Mouse (Mus musculus): ENCODE data around the gene Klhdc3. TPM values are rescaled to one million over a fixed set of nuclear protein-coding genes. Genes with fewer than 3 reads are reported as not detected.

Klhdc3 gene
- 61.4 TPM for polyA plus RNA-seq (2021)

DNA sequence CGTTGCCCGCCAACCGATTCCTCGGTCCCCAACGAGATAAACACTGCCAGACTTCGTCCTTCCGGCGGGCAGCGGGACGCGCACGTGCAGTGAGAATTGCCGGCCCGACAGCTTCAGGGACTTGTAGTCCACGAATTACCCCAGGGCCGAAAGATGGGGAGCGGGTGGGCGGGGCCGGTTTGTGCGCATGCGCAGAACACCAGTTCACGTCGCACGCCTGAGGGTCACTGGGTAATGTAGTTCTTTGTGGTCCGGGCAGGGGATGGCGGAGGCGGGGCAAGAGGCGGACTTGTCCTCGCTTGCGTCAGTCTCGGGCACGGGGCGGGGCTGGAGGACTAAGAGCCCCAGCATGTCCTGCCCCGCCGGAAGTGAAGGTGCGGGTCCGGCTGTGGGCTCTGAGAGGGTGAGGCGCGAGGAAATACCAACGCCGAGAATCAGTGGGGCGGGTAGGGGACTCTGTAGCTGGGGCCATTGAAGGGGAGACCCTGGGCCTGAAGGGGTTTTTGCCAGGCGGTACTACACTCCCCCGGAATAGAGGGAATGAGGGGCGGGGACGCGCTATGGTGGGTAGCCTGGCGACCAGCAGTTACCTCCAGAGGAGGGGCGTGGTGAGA is at the start of gene Klhdc3:
Klhdc3 (minus strand) TSS at position 155 of the 614 bp plus-strand sequence.
- ChIA-PET POLR2A (interaction anchor here (1.0 to 1.7 kb wide), 7 partner anchors 9 to 93 kb away, joined by 3 to 11 read pairs (median 3); partner anchors contain the start of genes Cul7, Ppp2r5d and Ptk7), CTCF (interaction anchor here (2.0 kb wide), 1 partner anchor 43 kb away, joined by 4 read pairs; no protein-coding TSS in a partner anchor)
- in situ Hi-C loops (cut with MboI; ENCODE audit: low pct_unique_long_range_greater_than_20kb), result no loop called here
- DNase-seq (ENCODE audit: low read depth, low spot score), result peak; percentile 91
- TF ChIP-seq CTCF (IDR thresholded peaks at IDR 0.05), result no peak
- peak; percentile 91 for ATAC-seq
- H3K27me3 ChIP-seq, result no peaks in the 10 kb centered on the region

DNA sequence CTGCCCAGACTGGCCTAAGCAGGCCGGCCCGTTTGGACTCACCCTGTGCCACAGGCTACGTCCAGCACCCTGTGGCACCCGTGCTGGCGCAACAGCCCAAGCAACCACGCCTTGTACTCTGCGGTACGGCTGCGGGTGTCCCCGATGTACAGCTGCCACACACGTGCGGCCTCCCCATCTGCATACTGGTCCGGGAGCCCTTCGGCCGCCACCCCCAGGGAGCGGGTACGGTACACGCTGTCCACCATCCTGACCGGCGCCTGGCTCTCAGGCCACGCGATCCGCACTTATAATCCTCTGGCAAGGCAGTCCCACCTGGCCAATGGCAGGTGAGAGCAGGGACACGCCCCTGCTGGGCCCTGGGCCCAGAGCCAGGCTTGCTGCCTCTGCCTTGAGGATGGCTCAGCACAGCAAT is 48.2 kb upstream of the Klhdc3 start, which contains the start of gene Gnmt:
Gnmt (minus strand) TSS at position 265 of the 415 bp plus-strand sequence.
- POLR2A ChIA-PET, result no interaction called here
- no peak for DNase-seq (ENCODE audit: low read depth, low spot score)
- in situ Hi-C loops (cut with MboI; ENCODE audit: low pct_unique_long_range_greater_than_20kb), result no loop called here

DNA sequence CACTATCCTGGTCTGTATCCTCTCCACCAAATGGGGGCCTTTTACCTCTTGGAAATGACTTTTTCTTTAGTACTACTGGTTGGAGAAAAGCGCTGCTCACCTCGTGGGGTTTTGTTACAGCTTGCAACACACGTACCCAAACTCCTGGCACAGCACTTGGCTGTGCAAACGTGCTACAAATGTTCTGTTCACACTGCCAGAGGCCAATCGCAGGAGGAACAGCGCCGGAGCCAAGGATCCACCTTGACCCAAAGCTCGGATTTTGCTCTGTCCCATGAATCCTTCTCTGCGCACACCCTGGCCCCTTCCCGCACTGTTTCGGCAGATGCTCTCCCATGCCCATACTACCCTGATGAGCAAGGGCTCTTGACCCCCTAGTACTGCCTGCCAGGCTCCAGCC is 47.8 kb upstream of the Klhdc3 start:
- ATAC-seq, result no peak
- TF ChIP-seq CTCF (IDR thresholded peaks at IDR 0.05), result no peak
- no peak for DNase-seq (ENCODE audit: low read depth, low spot score)
- POLR2A ChIA-PET, result no interaction called here
- in situ Hi-C loops (cut with MboI; ENCODE audit: low pct_unique_long_range_greater_than_20kb), result no loop called here
- CTCF ChIA-PET, result no interaction called here
- H3K27me3 ChIP-seq, result no peaks in the 10 kb centered on the region

More for the DNA sequence above, 48.2 kb upstream of the Klhdc3 start, which contains the start of gene Gnmt:
- H3K27me3 ChIP-seq, result no peaks in the 10 kb centered on the region
- peak; percentile 27 for ATAC-seq
- TF ChIP-seq CTCF (IDR thresholded peaks at IDR 0.05), result no peak
- CTCF ChIA-PET, result no interaction called here

DNA sequence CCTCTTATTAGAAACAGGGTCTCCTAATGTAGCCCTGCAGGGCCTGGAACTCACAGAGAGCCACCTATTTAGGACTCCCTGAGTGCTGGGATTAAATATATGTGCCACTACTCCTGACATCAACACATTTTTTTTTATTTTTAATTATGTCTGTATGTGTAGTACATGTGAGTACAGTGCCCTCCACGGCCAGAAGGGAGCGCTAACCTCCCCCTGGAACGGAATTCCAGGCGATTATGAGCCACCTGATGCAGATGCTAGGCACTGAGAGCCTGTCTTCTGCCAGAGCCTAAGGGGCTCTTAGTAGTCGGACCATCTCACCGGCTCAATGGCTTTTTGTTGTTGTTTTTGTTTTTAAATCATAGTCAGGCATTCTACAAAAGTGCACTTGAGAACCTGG is 47.3 kb upstream of the Klhdc3 start:
- H3K27me3 ChIP-seq, result no peaks in the 10 kb centered on the region
- ChIA-PET CTCF (no interaction called here), POLR2A (interaction anchor here (0.7 kb wide), 1 partner anchor 13 kb away, joined by 4 read pairs; no protein-coding TSS in a partner anchor)
- in situ Hi-C loops (cut with MboI; ENCODE audit: low pct_unique_long_range_greater_than_20kb), result no loop called here
- DNase-seq (ENCODE audit: low read depth, low spot score), result no peak
- ATAC-seq, result no peak
- no peak for TF ChIP-seq CTCF (IDR thresholded peaks at IDR 0.05)

DNA sequence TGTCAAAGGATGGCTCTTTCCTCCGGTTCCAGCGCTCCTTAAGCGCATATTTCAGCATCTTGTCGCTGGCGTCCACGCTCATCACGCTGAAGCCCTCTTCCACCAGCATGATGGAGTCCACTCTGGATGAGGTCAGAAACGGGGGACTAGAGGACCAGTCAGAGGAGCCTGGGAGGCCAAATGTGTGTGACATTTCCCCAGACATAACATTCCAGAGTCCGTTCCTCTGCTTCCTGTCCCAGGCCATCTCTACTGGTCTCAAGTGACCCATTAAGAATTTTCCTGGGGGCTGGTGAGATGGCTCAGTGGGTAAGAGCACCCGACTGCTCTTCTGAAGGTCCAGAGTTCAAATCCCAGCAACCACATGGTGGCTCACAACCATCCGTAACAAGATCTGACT is 46.6 kb upstream of the Klhdc3 start:
- TF ChIP-seq CTCF (IDR thresholded peaks at IDR 0.05), result no peak
- H3K27me3 ChIP-seq, result no peaks in the 10 kb centered on the region
- ATAC-seq, result no peak
- in situ Hi-C loops (cut with MboI; ENCODE audit: low pct_unique_long_range_greater_than_20kb), result no loop called here
- no peak for DNase-seq (ENCODE audit: low read depth, low spot score)
- CTCF ChIA-PET, result no interaction called here
- POLR2A ChIA-PET, result interaction anchor here (1.0 kb wide), 2 partner anchors 12 to 30 kb away, joined by 3 read pairs; no protein-coding TSS in a partner anchor

DNA sequence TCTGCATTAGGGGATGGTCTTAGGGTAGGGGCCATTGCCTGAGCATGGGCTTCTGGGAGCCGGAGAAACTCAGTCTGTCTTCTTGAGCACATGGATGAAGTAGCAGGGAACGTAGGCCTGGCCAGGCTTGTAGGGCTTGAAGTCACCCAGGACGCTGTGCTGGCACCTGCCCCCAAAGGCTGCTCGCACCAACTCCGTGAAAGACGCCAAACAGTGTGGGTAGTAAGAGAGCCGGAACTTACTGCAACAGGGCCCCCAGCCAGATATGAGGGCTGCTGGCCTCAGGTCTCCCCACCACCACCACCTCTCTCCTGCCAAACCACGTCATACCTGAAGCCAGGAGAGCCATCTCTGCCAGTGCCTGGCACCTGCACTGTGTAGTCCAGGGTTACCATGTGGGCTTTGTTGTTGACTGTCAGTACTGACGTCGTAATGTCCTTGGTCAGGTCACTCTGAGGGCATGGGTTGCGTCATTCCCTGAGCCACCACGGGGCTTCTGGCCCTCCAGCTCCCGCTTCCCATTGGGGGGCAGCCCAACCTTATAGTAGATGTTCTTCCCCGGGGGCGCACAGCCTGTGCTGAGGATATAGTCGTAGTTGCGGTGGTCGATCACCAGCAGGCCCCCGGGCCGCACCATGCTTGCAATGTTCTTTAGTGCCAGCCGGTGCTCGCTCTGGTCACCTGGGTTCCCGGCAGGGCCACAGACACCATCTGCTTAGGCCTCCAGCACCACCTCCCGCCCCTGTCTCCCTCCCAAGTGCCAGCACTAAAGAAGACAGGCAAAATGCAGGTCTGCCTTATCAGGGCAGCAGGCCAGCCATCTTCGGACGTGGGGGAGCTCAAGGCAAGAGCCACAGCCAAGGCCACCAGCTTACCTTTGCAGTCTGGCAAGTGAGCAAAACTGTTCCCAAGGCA is 45.3 kb upstream of the Klhdc3 start:
- no peaks in the 10 kb centered on the region for H3K27me3 ChIP-seq
- CTCF ChIA-PET, result interaction anchor here (2.7 kb wide), 1 partner anchor 10 kb away, joined by 21 read pairs; no protein-coding TSS in a partner anchor
- DNase-seq (ENCODE audit: low read depth, low spot score) (no peak), ATAC-seq (no peak)
- no peak for TF ChIP-seq CTCF (IDR thresholded peaks at IDR 0.05)
- POLR2A ChIA-PET, result interaction anchor here (1.0 kb wide), 2 partner anchors 11 to 28 kb away, joined by 3 read pairs; no protein-coding TSS in a partner anchor
- in situ Hi-C loops (cut with MboI; ENCODE audit: low pct_unique_long_range_greater_than_20kb), result no loop called here

DNA sequence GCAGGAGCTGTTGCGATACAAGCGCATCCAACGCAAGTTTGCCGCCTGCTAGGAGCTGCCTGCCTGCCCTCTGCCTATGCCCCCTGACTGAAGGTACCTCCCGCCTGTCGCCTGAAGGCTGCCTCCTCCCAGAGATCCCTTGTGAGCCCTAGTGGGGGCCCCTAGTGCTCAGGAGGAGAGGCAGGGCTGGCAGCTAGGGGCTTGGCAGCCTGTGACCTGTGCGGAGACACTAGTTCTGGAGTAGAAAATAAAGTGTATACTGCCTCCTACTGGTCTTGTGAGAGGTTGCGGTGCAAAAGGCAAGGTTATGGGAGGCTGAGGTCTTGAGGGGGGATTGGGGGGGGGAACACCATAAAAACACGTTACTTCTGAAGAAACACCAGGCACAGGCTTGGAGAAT is 44.6 kb upstream of the Klhdc3 start:
- in situ Hi-C loops (cut with MboI; ENCODE audit: low pct_unique_long_range_greater_than_20kb), result no loop called here
- H3K27me3 ChIP-seq, result no peaks in the 10 kb centered on the region
- ChIA-PET POLR2A (no interaction called here), CTCF (interaction anchor here (2.7 kb wide), 1 partner anchor 10 kb away, joined by 21 read pairs; no protein-coding TSS in a partner anchor)
- no peak for TF ChIP-seq CTCF (IDR thresholded peaks at IDR 0.05)
- DNase-seq (ENCODE audit: low read depth, low spot score) (no peak), ATAC-seq (no peak)

DNA sequence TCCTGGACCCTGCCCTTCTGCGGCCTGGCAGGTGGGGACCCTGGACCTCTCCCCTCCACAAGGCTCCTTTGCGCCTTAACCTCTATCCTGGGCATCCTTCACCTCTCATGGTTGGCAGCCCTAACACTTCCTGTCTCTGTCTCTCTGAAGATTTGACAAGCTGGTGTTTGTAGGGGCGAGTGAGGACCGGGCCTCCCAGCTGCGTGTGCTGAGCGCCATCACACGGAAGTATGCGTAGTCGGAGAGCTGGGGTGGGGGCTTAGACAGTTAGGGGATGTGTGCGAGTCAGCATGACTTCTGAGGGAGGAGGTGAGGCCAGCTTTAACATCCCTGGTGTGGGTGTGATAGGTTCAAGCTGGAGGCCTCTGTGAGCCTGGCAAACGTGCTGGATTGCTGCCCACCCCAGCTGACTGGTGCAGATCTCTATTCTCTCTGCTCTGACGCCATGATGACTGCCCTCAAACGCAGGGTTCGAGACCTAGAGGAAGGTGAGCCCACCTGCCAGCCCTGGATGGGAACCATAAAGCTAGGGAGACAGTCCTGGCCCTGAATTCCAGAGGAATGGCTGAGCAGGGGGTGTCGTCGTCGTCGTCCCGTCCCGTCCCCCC is 43.9 kb upstream of the Klhdc3 start:
- CTCF ChIA-PET, result interaction anchor here (2.7 kb wide), 1 partner anchor 9 kb away, joined by 21 read pairs; no protein-coding TSS in a partner anchor
- H3K27me3 ChIP-seq, result no peaks in the 10 kb centered on the region
- DNase-seq (ENCODE audit: low read depth, low spot score), result no peak
- POLR2A ChIA-PET, result interaction anchor here (0.7 kb wide), 1 partner anchor 11 kb away, joined by 3 read pairs; no protein-coding TSS in a partner anchor
- TF ChIP-seq CTCF (IDR thresholded peaks at IDR 0.05), result no peak
- in situ Hi-C loops (cut with MboI; ENCODE audit: low pct_unique_long_range_greater_than_20kb), result no loop called here
- ATAC-seq, result no peak

DNA sequence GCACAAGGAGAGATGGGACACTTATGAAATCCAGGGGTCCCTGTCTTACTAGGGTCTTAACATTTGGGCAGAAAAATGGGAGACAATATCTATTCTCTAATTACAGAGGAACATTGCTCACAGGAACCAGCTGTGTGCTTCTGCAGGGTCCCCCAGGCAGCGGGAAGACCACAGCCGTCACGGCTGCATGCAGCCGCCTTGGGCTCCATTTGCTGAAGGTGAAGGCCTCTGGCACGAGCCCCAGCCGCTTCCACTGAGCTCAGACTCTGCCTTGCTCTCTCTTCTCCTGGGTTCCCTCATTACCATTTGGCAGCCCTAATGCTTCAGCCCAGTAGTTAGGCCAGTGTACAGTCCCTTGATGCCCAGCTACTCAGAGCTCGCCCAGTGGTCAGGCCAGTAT is 40.4 kb upstream of the Klhdc3 start:
- in situ Hi-C loops (cut with MboI; ENCODE audit: low pct_unique_long_range_greater_than_20kb), result no loop called here
- ChIA-PET POLR2A (interaction anchor here (0.6 kb wide), 1 partner anchor 16 kb away, joined by 3 read pairs; the partner anchor contains the start of gene Ppp2r5d), CTCF (no interaction called here)
- ATAC-seq (no peak), DNase-seq (ENCODE audit: low read depth, low spot score) (no peak)
- H3K27me3 ChIP-seq, result no peaks in the 10 kb centered on the region
- no peak for TF ChIP-seq CTCF (IDR thresholded peaks at IDR 0.05)

Data from Patski (cell line).